Mouse (Mus musculus): ENCODE results near the gene Atf6.

GRCm38 (mm10) chr1:170777688-170778087 lies 89.9 kb downstream of the Atf6 start:
- TF ChIP-seq CTCF (IDR thresholded peaks at IDR 0.05; ENCODE audit: low read depth, low read length) = no peak
- TF ChIP-seq POLR2A (IDR thresholded peaks at IDR 0.05; ENCODE audit: borderline replicate concordance, low read depth, low read length) = no peak
